Comparison of ENCODE assay signal across 10 mouse cellular contexts in genomic region chr6:135332737-135333281, GRCm38 (mm10). TPM values are rescaled to one million over a fixed set of nuclear protein-coding genes. Genes with fewer than 3 reads are reported as not detected.
A peak's percentile ranks its signal among the peaks of the same experiment; 100 is the strongest.
DNase-seq lines count a peak whose midpoint lies in the region; ATAC-seq lines count a peak whose summit lies in the region.
"Had no signal": no experiment of that assay in that cellular context is flagged by ENCODE, and none has a peak within 500 bp of the region (broad histone marks: within the 10 kb centered on the region; RNA-seq: fewer than 3 reads in every experiment).

No protein-coding gene starts in this region.

- H3K9me3 ChIP-seq in forebrain, embryonic 11.5 days (ENCODE audit: control insufficient read depth, low read length) = no peaks in the 10 kb centered on the region
- no peaks in the 10 kb centered on the region for H3K9me3 ChIP-seq in intestine, embryonic 14.5 days (ENCODE audit: control insufficient read depth, low read length)
- H3K9me3 ChIP-seq: megakaryocyte, embryonic 14.5 days had no signal

- H3K4me2 ChIP-seq in forebrain, embryonic 11.5 days (ENCODE audit: low read depth, low read length, severe bottlenecking) = peak overlapping the region; percentile 18; the same call in 1 of the 2 replicates
- 0 out of 2 replicates have a peak overlapping the region, but pooled peaks have one; percentile 4 for H3K4me2 ChIP-seq in intestine, embryonic 14.5 days (ENCODE audit: low read length)

- WGBS in forebrain, embryonic 11.5 days = 24% methylated on average over 10 of the region's 10 CpGs
- WGBS in intestine, embryonic 14.5 days = 14% methylated on average over 10 of the region's 10 CpGs

- no peak overlapping the region for H3K9ac ChIP-seq in forebrain, embryonic 11.5 days (ENCODE audit: low read length)
- H3K9ac ChIP-seq in intestine, embryonic 14.5 days (ENCODE audit: low read length) = no peak overlapping the region

- H3K4me3 ChIP-seq in forebrain, embryonic 11.5 days (ENCODE audit: low read depth, low read length) = no peak overlapping the region
- no peak overlapping the region for H3K4me3 ChIP-seq in intestine, embryonic 14.5 days (ENCODE audit: low read depth, low read length)
- H3K4me3 ChIP-seq: megakaryocyte, embryonic 14.5 days had no signal

- H3K27ac ChIP-seq in forebrain, embryonic 11.5 days (ENCODE audit: low read depth, low read length) = no peak overlapping the region
- H3K27ac ChIP-seq in intestine, embryonic 14.5 days (ENCODE audit: low read depth) = no peak overlapping the region

- DNase-seq in adrenal gland, postnatal 14 days = peak; percentile 27
- DNase-seq in adrenal gland, adult 2 months = no peak
- peak; percentile 72 for DNase-seq in forebrain, embryonic 11.5 days (ENCODE audit: low spot score)
- peak; percentile 62 for DNase-seq in intestine, embryonic 14.5 days (ENCODE audit: low spot score)
- peak; percentile 27 for DNase-seq in lung, postnatal 10 days
- DNase-seq in thymus, postnatal 14 days = no peak
- no peak for DNase-seq in left cerebral cortex, adult 11 months (ENCODE audit: low spot score)
- no peak for DNase-seq in spleen, postnatal 14 days (ENCODE audit: low spot score in 2 of 2)

- H3K36me3 ChIP-seq in forebrain, embryonic 11.5 days (ENCODE audit: control insufficient read depth, insufficient read depth, low read length) = no peaks in the 10 kb centered on the region
- H3K36me3 ChIP-seq in intestine, embryonic 14.5 days (ENCODE audit: control insufficient read depth, insufficient read depth, low read length) = no peaks in the 10 kb centered on the region

- peak; percentile 74 for ATAC-seq in forebrain, embryonic 11.5 days (replicated peaks; ENCODE audit: low FRiP score)
- ATAC-seq in intestine, embryonic 14.5 days (replicated peaks; ENCODE audit: low FRiP score, low TSS enrichment, low read depth) = peak; percentile 62; the same call in 1 of the 2 replicates

- no peaks in the 10 kb centered on the region; the same call in 1 of the 2 replicates for H3K4me1 ChIP-seq in forebrain, embryonic 11.5 days (replicated peaks; ENCODE audit: control insufficient read depth, insufficient read depth, low read length)
- peaks cover 19% of the 10 kb centered on the region; the same call in 1 of the 2 replicates for H3K4me1 ChIP-seq in intestine, embryonic 14.5 days (replicated peaks; ENCODE audit: control insufficient read depth, insufficient read depth, low read length)
- H3K4me1 ChIP-seq: megakaryocyte, embryonic 14.5 days had no signal

- no peaks in the 10 kb centered on the region for H3K27me3 ChIP-seq in forebrain, embryonic 11.5 days (ENCODE audit: control insufficient read depth, insufficient read depth, low read length)
- no peaks in the 10 kb centered on the region for H3K27me3 ChIP-seq in intestine, embryonic 14.5 days (replicated peaks; ENCODE audit: control insufficient read depth, insufficient read depth, low read length)

RNA-seq across cellular contexts. Expression of gene Pbp2, which starts 22.6 kb away (rescaled TPM):
- not detected in 2 replicates for total RNA-seq in adrenal gland, postnatal 14 days (2021)
- total RNA-seq in adrenal gland, adult 2 months (2021) = not detected
- not detected in 2 replicates for polyA plus RNA-seq in adrenal gland, adult 2 months (2012; rRNA removed)
- polyA plus RNA-seq in forebrain, embryonic 11.5 days (2014; fragmentation: Nextera tagmentation; extraction: Ambion mirVana) = not detected in 2 replicates
- 0.13 and 0.32 TPM in 2 replicates for polyA plus RNA-seq in intestine, embryonic 14.5 days (2014; fragmentation: Nextera tagmentation; extraction: Ambion mirVana)
- total RNA-seq: common myeloid progenitor, adult 5-6 weeks had no signal

RNA-seq across cellular contexts. Expression of gene Emp1, which starts 29.5 kb away (rescaled TPM):
- total RNA-seq in adrenal gland, postnatal 14 days (2021) = 56.4 and 62.6 TPM in 2 replicates
- total RNA-seq in adrenal gland, adult 2 months (2021) = 10 to 100 TPM; 24.5 to 42.8 TPM
- polyA plus RNA-seq in adrenal gland, adult 2 months (2012; rRNA removed) = 22.8 and 25.8 TPM in 2 replicates
- polyA plus RNA-seq in forebrain, embryonic 11.5 days (2014; fragmentation: Nextera tagmentation; extraction: Ambion mirVana) = 2.4 and 3.2 TPM in 2 replicates
- 12.7 and 15.2 TPM in 2 replicates for polyA plus RNA-seq in intestine, embryonic 14.5 days (2014; fragmentation: Nextera tagmentation; extraction: Ambion mirVana)

Comparison
In these comparisons a context has a peak if more than half of its experiments do, and no peak if none do; other contexts are left out.
1. DNase-seq: peak in adrenal gland, postnatal 14 days (single experiment), forebrain, embryonic 11.5 days (single experiment), intestine, embryonic 14.5 days (single experiment) and lung, postnatal 10 days (single experiment); none in adrenal gland, adult 2 months (single experiment), thymus, postnatal 14 days (single experiment), left cerebral cortex, adult 11 months (single experiment) and spleen, postnatal 14 days (0 of 2).